Mouse (Mus musculus) forebrain, embryonic 13.5 days (tissue): ENCODE measurements around the gene Mmp19. TPM values are rescaled to one million over a fixed set of nuclear protein-coding genes. Genes with fewer than 3 reads are reported as not detected.
A peak's percentile ranks its signal among the peaks of the same experiment; 100 is the strongest.

ENCODE experiments used
- ATAC-seq: fragments of 200-750 bp; cut with Nextera tagmentation; 2 replicates; pipeline ENCODE4 v1.8.0; 2017
- H3K27ac ChIP-seq: fragments of 300-500 bp; sonication (generic); 2 replicates; pipeline ENCODE4 v1.5.1; 2015; ENCODE audit warnings: inconsistent platforms, mild to moderate bottlenecking, moderate library complexity
- H3K27me3 ChIP-seq: fragments of 300-500 bp; sonication (generic); 2 replicates; pipeline ENCODE4 v1.6.1; 2015; ENCODE audit warnings: mild to moderate bottlenecking, inconsistent platforms
- H3K36me3 ChIP-seq: fragments of 300-500 bp; sonication (generic); 2 replicates; pipeline ENCODE4 v1.6.1; 2015; ENCODE audit warnings: mild to moderate bottlenecking, inconsistent platforms; ENCODE audit not compliant: poor library complexity, severe bottlenecking
- H3K4me1 ChIP-seq: fragments of 300-500 bp; sonication (generic); 2 replicates; pipeline ENCODE4 v1.6.1; 2015; ENCODE audit warnings: inconsistent platforms
- H3K4me2 ChIP-seq: fragments of 300-500 bp; sonication (generic); 2 replicates; pipeline ENCODE4 v1.6.1; 2015; ENCODE audit warnings: inconsistent platforms, mild to moderate bottlenecking, moderate library complexity
- H3K4me3 ChIP-seq: fragments of 300-500 bp; sonication (generic); 2 replicates; pipeline ENCODE4 v1.5.1; 2015; ENCODE audit warnings: mild to moderate bottlenecking, inconsistent platforms
- H3K9ac ChIP-seq: fragments of 300-500 bp; sonication (generic); 2 replicates; pipeline ENCODE4 v1.6.1; 2015; ENCODE audit warnings: mild to moderate bottlenecking, inconsistent platforms
- H3K9me3 ChIP-seq: fragments of 300-500 bp; sonication (generic); replicated peaks from 2 replicates; pipeline ENCODE4 v1.6.1; 2016; ENCODE audit warnings: inconsistent platforms
- whole genome bisulfite sequencing: fragments of 180-500 bp; shearing (Covaris S2); methylation state at CpG from one replicate; pipeline ENCODE4 v1.1.7; 2015; 5-methylcytosine and 5-hydroxymethylcytosine counted together
- polyA plus RNA-seq: library from polyadenylated mRNA; unstranded; fragments of >200 nt; fragmentation: Nextera tagmentation; extraction: Ambion mirVana; gene quantifications from 2 replicates; pipeline ENCODE4 v1.2.1, GENCODE M21; 2015

Mmp19 gene
- polyA plus RNA-seq, 1 experiment from 2014 or later = 0.35 TPM

DNA sequence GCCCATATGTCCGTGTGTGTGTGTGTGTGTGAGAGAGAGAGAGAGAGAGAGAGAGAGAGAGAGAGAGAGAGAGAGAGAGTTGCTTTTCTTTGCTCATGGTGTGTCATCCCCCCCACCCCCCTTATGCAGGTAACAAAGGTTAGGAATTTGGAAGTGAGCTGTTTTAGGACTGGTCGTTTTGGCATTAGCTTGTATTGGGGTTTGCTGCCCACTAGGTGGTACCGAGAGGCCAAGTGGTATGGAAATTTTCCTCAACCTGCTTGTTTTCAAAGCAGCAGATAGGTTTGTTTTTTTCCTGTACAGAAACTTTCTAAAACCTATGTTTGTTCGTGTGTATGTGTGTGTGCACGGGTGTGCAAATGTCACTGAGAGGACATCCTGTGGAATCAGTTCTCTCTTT is 17.0 kb upstream of the Mmp19 start:
- no peaks in the 10 kb centered on the region for H3K27me3 ChIP-seq
- H3K27ac ChIP-seq = no peak overlapping the region
- H3K4me3 ChIP-seq = no peak overlapping the region
- H3K9ac ChIP-seq = no peak overlapping the region
- WGBS = 29% methylated on average over 5 of the region's 5 CpGs
- H3K4me1 ChIP-seq = no peaks in the 10 kb centered on the region
- no peaks in the 10 kb centered on the region for H3K9me3 ChIP-seq
- H3K4me2 ChIP-seq = no peak overlapping the region
- H3K36me3 ChIP-seq = no peaks in the 10 kb centered on the region
- no peak for ATAC-seq

DNA sequence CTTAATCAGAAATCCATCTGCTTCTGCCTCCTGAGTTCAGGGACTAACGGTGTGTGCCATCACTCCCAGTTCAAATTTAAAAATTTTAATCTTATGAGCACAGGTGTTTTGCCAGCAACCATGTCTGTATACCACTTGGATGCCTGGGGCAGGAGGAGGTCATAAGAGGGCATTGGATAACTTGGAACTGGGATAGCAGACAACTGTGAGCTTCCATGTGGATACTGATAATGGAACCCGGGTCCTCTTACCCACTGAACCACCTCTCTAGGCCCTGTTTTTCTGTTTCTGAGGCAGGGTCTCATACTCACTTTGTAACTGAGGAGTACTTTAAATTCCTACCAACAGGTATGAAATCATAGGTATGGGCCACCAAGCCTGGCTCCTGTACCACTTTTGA is 12.3 kb upstream of the Mmp19 start:
- no peak for ATAC-seq
- Histone ChIP-seq H3K36me3 (no peaks in the 10 kb centered on the region), H3K4me3 (no peak overlapping the region), H3K27ac (no peak overlapping the region), H3K4me1 (no peaks in the 10 kb centered on the region), H3K9ac (no peak overlapping the region), H3K4me2 (no peak overlapping the region), H3K27me3 (no peaks in the 10 kb centered on the region), H3K9me3 (0 out of 2 replicates have a peak, but pooled peaks cover 4% of the 10 kb centered on the region)
- 88% methylated on average over 2 of the region's 2 CpGs for WGBS

DNA sequence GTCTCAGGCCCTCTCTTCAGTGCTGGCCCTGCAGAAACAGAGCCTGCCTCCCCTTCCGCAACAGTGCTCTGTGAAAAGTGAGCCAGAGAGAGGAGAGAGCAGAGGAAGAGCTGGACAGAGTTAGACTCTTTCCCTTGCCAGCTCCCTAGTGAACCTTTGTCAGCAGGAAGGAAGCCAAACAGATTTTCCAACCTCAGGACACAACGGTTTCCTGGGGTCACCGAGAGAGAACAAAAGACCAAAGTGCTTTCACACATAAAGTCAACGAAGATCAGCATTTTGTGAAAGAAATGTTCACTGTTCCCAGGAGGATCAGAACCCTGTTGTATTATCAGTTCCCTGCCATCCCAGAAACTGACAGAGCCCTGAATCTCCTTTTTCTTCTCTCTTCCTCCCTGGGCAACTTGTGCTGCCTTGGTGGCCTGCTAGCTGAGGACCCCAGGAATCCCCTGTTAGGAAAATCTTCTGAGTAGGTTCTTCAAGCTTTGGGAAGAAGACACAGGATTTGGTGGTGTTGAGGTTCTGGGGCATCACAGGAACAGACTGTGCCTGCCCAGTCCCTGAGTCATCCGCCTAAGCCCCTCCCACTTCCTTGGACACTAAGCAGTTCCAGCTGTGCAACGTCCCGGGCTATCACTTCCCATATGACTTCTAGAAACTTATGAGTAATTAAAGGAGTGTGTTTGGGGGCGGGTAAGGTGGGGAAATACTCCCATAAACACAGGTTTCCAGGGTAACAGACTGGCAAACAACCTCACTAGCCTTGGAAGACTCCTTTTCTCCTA is 11.5 kb upstream of the Mmp19 start:
- Histone ChIP-seq H3K9ac (no peak overlapping the region), H3K9me3 (peaks cover 12% of the 10 kb centered on the region), H3K4me3 (no peak overlapping the region), H3K36me3 (no peaks in the 10 kb centered on the region), H3K27ac (no peak overlapping the region), H3K27me3 (no peaks in the 10 kb centered on the region), H3K4me2 (no peak overlapping the region), H3K4me1 (no peaks in the 10 kb centered on the region)
- ATAC-seq = no peak
- 41% methylated on average over 8 of the region's 8 CpGs for WGBS

DNA sequence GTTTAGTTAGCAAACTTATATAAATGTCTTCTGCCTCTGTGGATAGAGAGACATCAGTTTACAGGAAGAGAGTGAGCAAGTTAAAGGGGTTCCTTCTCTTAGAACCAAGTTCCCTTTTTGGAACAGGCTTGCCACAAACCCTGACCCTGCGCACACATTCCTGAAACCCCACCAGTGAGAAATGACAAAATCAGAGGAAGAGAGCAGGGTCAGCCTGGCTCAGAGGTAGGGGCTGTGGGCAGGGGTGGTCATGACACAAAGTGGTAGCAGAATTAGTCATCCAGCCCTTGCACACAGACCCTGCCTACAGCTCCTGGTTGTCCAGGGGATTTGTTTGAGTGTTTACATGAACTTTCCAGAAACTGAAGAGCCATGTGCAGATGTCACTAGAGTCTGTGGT is 10.5 kb upstream of the Mmp19 start:
- Histone ChIP-seq H3K9me3 (peaks cover 20% of the 10 kb centered on the region), H3K9ac (no peak overlapping the region), H3K4me2 (no peak overlapping the region), H3K4me3 (no peak overlapping the region), H3K4me1 (no peaks in the 10 kb centered on the region), H3K27ac (no peak overlapping the region), H3K27me3 (no peaks in the 10 kb centered on the region), H3K36me3 (no peaks in the 10 kb centered on the region)
- ATAC-seq = no peak
- WGBS = 89% methylated on average over 1 of the region's 1 CpGs

DNA sequence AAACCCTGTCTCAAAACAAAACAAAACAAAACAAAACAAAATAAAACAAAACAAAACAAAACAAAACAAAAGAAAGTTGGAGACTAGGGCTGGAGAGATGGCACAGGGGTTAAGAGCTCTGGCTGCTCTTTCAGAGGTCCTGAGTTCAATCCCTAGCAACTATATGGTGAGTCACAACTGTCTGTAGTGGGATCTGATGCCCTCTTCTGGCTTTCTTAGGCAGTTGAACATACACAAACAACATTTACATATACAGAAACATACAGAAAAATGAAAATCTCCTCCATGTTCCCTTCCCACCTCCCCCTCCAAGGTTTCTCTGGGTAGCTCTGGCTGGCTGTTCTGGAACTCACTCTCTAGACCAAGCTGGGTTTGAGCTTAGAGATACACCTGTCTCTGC is 1.3 kb downstream of the Mmp19 start:
- Histone ChIP-seq H3K36me3 (no peaks in the 10 kb centered on the region), H3K4me3 (no peak overlapping the region), H3K9me3 (no peaks in the 10 kb centered on the region), H3K9ac (no peak overlapping the region), H3K27ac (no peak overlapping the region), H3K27me3 (no peaks in the 10 kb centered on the region), H3K4me1 (no peaks in the 10 kb centered on the region), H3K4me2 (no peak overlapping the region)
- ATAC-seq = no peak

DNA sequence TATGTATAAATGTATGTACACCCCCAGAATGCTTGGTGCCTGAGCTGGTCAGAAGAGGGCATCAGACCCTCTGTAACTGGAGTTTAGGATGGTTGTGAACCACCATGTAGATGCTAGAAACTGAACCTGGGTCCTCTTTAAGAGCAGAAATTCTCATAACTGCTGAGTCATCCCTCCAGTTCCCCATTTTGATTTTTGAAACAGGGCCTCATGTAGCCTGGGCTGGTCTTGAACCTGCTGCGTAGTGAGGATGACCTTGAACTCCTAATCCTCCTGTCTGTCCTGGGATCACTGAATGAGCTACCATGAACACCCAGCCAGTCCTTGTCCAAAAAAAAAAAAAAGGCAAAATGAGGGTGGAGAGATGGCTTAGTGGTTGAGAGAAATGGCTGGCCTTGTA is 2.5 kb downstream of the Mmp19 start:
- 96% methylated on average over 1 of the region's 1 CpGs for WGBS
- ATAC-seq = no peak
- Histone ChIP-seq H3K4me3 (no peak overlapping the region), H3K36me3 (no peaks in the 10 kb centered on the region), H3K4me2 (no peak overlapping the region), H3K9me3 (no peaks in the 10 kb centered on the region), H3K9ac (no peak overlapping the region), H3K27ac (no peak overlapping the region), H3K4me1 (no peaks in the 10 kb centered on the region), H3K27me3 (no peaks in the 10 kb centered on the region)

- Histone ChIP-seq H3K4me2 (no peak overlapping the region), H3K4me1 (no peaks in the 10 kb centered on the region), H3K9me3 (no peaks in the 10 kb centered on the region), H3K27me3 (no peaks in the 10 kb centered on the region), H3K4me3 (no peak overlapping the region), H3K27ac (no peak overlapping the region), H3K9ac (no peak overlapping the region), H3K36me3 (peaks cover 7% of the 10 kb centered on the region; the same call in 1 of the 2 replicates)
- WGBS = 89% methylated on average over 5 of the region's 5 CpGs
- no peak for ATAC-seq
These were observed 3.7 kb downstream of the Mmp19 start for GRCm38 (mm10) chr10:128794391-128794790.

DNA sequence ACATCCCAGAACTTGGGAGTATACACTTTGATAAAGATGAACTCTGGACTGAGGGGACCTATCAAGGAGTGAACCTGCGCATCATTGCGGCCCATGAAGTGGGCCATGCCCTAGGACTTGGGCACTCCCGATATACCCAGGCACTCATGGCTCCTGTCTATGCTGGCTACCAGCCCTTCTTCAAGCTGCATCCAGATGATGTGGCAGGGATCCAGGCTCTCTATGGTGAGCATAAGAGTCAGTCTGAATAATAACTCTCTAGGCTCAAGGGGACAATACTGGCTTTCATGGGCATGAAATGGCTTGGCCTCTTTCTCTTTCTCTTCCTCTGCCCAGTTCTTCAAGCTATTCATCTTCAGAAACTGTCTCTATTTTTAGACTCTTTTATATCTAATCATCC is 4.9 kb downstream of the Mmp19 start:
- Histone ChIP-seq H3K36me3 (peaks cover 17% of the 10 kb centered on the region), H3K4me3 (no peak overlapping the region), H3K27ac (no peak overlapping the region), H3K27me3 (no peaks in the 10 kb centered on the region), H3K9me3 (no peaks in the 10 kb centered on the region), H3K4me1 (no peaks in the 10 kb centered on the region), H3K4me2 (no peak overlapping the region), H3K9ac (no peak overlapping the region)
- no peak for ATAC-seq
- 93% methylated on average over 3 of the region's 3 CpGs for WGBS

- peaks cover 34% of the 10 kb centered on the region for H3K36me3 ChIP-seq
- no peak for ATAC-seq
- no peak overlapping the region for H3K4me2 ChIP-seq
- WGBS = 95% methylated on average over 8 of the region's 8 CpGs
- H3K4me1 ChIP-seq = peaks cover 16% of the 10 kb centered on the region
- H3K27me3 ChIP-seq = no peaks in the 10 kb centered on the region
- no peak overlapping the region for H3K9ac ChIP-seq
- H3K9me3 ChIP-seq = no peaks in the 10 kb centered on the region
- no peak overlapping the region for H3K4me3 ChIP-seq
- no peak overlapping the region for H3K27ac ChIP-seq
These were observed 8.0 kb downstream of the Mmp19 start for GRCm38 (mm10) chr10:128798676-128799075.

DNA sequence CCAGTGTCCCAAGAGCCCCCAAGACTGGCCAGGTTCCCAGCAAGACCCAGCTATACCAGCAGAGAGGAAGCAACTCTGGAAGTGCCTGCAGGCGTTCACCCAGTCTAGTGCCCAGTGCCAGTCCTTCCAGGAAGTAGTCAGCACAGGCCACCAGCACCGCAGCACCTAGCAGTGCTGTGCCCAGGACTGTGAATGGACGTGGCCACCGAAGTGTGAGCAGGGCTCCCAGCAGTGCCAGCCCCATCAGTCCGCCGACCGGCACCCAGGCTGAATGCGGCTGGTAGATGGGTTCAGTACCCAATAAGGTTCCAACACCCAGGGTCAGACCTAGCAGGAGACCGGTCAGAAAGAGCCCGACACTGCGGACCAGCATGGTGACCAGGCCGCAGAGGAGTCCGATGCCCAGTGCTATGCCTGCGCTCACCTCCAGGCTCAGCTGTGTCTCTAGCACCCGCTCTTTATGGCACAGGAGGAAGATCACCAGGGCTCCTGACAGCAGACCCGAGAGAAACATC is 11.3 kb downstream of the Mmp19 start:
- H3K4me2 ChIP-seq = no peak overlapping the region
- peaks cover 30% of the 10 kb centered on the region for H3K4me1 ChIP-seq
- peak overlapping the region; percentile 88 for H3K9ac ChIP-seq
- no peaks in the 10 kb centered on the region for H3K9me3 ChIP-seq
- H3K27ac ChIP-seq = no peak overlapping the region
- H3K27me3 ChIP-seq = no peaks in the 10 kb centered on the region
- H3K36me3 ChIP-seq = peaks cover 42% of the 10 kb centered on the region
- no peak for ATAC-seq
- 87% methylated on average over 16 of the region's 16 CpGs for WGBS
- no peak overlapping the region for H3K4me3 ChIP-seq

DNA sequence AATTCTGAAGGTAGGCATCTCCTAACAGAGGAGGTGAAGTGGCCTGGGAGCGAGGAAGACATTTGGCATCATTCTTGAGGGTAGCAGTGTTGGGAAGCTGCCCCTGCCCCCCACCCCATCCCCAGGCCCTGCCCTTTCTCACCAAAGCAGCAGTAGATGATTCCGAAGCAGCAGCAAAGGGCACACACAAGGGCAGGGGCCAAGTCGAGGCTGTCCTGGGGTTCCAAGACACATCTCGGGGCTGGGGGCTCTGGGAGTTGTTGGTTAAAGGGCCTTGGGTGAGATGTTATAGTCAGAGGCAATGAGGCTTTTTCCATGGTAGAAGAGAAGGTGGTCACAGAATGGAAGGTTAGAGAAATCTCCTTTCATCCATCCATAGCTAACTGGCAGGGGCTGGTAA is 12.2 kb downstream of the Mmp19 start:
- Histone ChIP-seq H3K36me3 (peaks cover 51% of the 10 kb centered on the region), H3K27me3 (no peaks in the 10 kb centered on the region), H3K27ac (no peak overlapping the region), H3K4me3 (peak overlapping the region; percentile 78), H3K4me1 (peaks cover 39% of the 10 kb centered on the region), H3K9me3 (no peaks in the 10 kb centered on the region), H3K9ac (peak overlapping the region; percentile 88), H3K4me2 (peak overlapping the region; percentile 78)
- 69% methylated on average over 4 of the region's 4 CpGs for WGBS
- ATAC-seq = no peak

DNA sequence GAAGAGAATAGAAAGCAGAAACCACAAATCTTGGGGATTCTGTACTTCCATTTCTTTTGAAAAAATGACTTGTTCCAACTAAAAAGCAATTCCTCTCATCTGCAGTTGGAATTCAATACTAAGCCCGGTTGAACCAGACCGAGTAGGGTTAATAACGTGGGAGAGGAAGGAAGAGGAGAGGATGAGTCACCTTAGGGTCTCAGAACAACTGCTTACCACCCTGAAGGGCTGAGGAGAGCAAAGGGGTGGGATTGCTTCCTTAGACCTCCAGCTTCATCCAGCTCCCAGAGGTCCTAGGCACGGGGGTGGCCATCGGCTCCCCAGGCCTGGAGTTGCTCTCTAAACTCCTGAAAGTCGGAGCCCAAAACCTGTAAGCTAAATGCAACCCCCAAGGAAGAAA is 12.7 kb downstream of the Mmp19 start:
- Histone ChIP-seq H3K27me3 (no peaks in the 10 kb centered on the region), H3K4me3 (peak overlapping the region; percentile 78), H3K27ac (peak overlapping the region; percentile 98; the same call in 1 of the 2 replicates), H3K9ac (peak overlapping the region; percentile 88), H3K4me2 (peak overlapping the region; percentile 78), H3K4me1 (peaks cover 43% of the 10 kb centered on the region), H3K36me3 (peaks cover 55% of the 10 kb centered on the region), H3K9me3 (no peaks in the 10 kb centered on the region)
- ATAC-seq = no peak
- WGBS = 14% methylated on average over 6 of the region's 6 CpGs
